Mouse (Mus musculus) MEL (cell line): ENCODE measurements around the gene Usp40. TPM values are rescaled to one million over a fixed set of nuclear protein-coding genes. Genes with fewer than 3 reads are reported as not detected.
A peak's percentile ranks its signal among the peaks of the same experiment; 100 is the strongest.

Experiments
- DNase-seq: peaks from one replicate; pipeline ENCODE4 v3.0.0; 2011; ENCODE audit warnings: low read depth, low spot score
- H3K27ac ChIP-seq: 2 replicates; pipeline ENCODE4 v1.5.1; 2012; ENCODE audit warnings: low read depth, mild to moderate bottlenecking, control low read depth, low read length, moderate library complexity; ENCODE audit not compliant: control insufficient read depth
- H3K27me3 ChIP-seq, 2 experiments: fragments of 150-350 bp in 1 of 2; sonication (generic) in 1 of 2; 2 replicates each; pipeline ENCODE4 v1.6.1; 2012; ENCODE audit warnings: low read length in 2 of 2, mild to moderate bottlenecking in 2 of 2, improper control_type of control experiment in 1 of 2, moderate library complexity in 1 of 2; ENCODE audit not compliant: insufficient read depth in 2 of 2, control insufficient read depth in 1 of 2
- H3K36me3 ChIP-seq, 2 experiments: 2 replicates each; pipeline ENCODE4 v1.6.1; 2012 to 2014; ENCODE audit warnings: low read length in 2 of 2, improper control_type of control experiment in 1 of 2, inconsistent platforms in 1 of 2, mild to moderate bottlenecking in 1 of 2; ENCODE audit not compliant: insufficient read depth in 2 of 2, control insufficient read depth in 1 of 2
- H3K4me1 ChIP-seq, 2 experiments: fragments of 150-350 bp in 1 of 2; sonication (generic) in 1 of 2; 2 replicates each; pipeline ENCODE4 v1.6.1; 2012; ENCODE audit warnings: low read length in 2 of 2, improper control_type of control experiment in 1 of 2, mild to moderate bottlenecking in 1 of 2; ENCODE audit not compliant: insufficient read depth in 2 of 2, control insufficient read depth in 1 of 2
- H3K4me3 ChIP-seq, 2 experiments: fragments of 150-350 bp in 1 of 2; sonication (generic) in 1 of 2; 2 replicates each; pipeline ENCODE4 v1.5.1; 2012; ENCODE audit warnings: low read depth in 2 of 2, low read length in 2 of 2, mild to moderate bottlenecking in 2 of 2, moderate library complexity in 2 of 2, control low read depth in 1 of 2, improper control_type of control experiment in 1 of 2; ENCODE audit not compliant: control insufficient read depth in 1 of 2, insufficient read depth in 1 of 2
- H3K79me2 ChIP-seq: 2 replicates; pipeline ENCODE4 v1.6.1; 2012; ENCODE audit warnings: mild to moderate bottlenecking, low read length, moderate library complexity; ENCODE audit not compliant: control insufficient read depth, poor library complexity, insufficient read depth
- H3K9ac ChIP-seq: 2 replicates; pipeline ENCODE4 v1.6.1; 2012; ENCODE audit warnings: low read depth, mild to moderate bottlenecking, control low read depth, low read length, moderate library complexity; ENCODE audit not compliant: control insufficient read depth, poor library complexity, severe bottlenecking
- H3K9me3 ChIP-seq: fragments of 150-350 bp; sonication (generic); replicated peaks from 2 replicates; pipeline ENCODE4 v1.6.1; 2012; ENCODE audit warnings: mild to moderate bottlenecking, low read length, improper control_type of control experiment, moderate library complexity; ENCODE audit not compliant: insufficient read depth
- BHLHE40 ChIP-seq: IDR thresholded peaks from 2 replicates; pipeline ENCODE4 v1.6.1; 2012; ENCODE audit warnings: low read depth, mild to moderate bottlenecking, inconsistent platforms, low read length, improper control_type of control experiment, borderline replicate concordance
- CHD1 ChIP-seq: IDR thresholded peaks from 2 replicates; pipeline ENCODE4 v1.6.1; 2012; ENCODE audit warnings: low read depth, mild to moderate bottlenecking, inconsistent platforms, low read length, improper control_type of control experiment
- CHD2 ChIP-seq: IDR thresholded peaks from 2 replicates; pipeline ENCODE4 v1.6.1; 2011; ENCODE audit warnings: low read length, improper control_type of control experiment
- CTCF ChIP-seq, 3 experiments: IDR thresholded peaks in 2 of 3; conservative IDR thresholded peaks in 1 of 3; 2 replicates each; pipeline ENCODE4 v1.5.1; 2011 to 2012; ENCODE audit warnings: low read length in 3 of 3, low read depth in 2 of 3, mild to moderate bottlenecking in 2 of 3, improper control_type of control experiment in 1 of 3, inconsistent platforms in 1 of 3, mixed read lengths in 1 of 3, moderate library complexity in 1 of 3; ENCODE audit not compliant: control insufficient read depth in 1 of 3, insufficient read depth in 1 of 3, poor library complexity in 1 of 3, severe bottlenecking in 1 of 3
- GABPA ChIP-seq: IDR thresholded peaks from 2 replicates; pipeline ENCODE4 v1.6.1; 2012; ENCODE audit warnings: low read depth, mild to moderate bottlenecking, inconsistent platforms, low read length, improper control_type of control experiment, moderate library complexity
- GATA1 ChIP-seq: IDR thresholded peaks from 2 replicates; pipeline ENCODE4 v1.6.1; 2011; ENCODE audit warnings: low read depth, low read length, improper control_type of control experiment
- MAX ChIP-seq: IDR thresholded peaks from 2 replicates; pipeline ENCODE4 v1.6.1; 2011; ENCODE audit warnings: low read length, improper control_type of control experiment
- MEF2A ChIP-seq: IDR thresholded peaks from 2 replicates; pipeline ENCODE4 v1.6.1; 2014; ENCODE audit warnings: low read depth, mild to moderate bottlenecking, inconsistent platforms, low read length, improper control_type of control experiment; ENCODE audit not compliant: poor library complexity, insufficient replicate concordance, severe bottlenecking; ENCODE audit errors: extremely low read depth
- MYB ChIP-seq: IDR thresholded peaks from 2 replicates; pipeline ENCODE4 v1.6.1; 2011; ENCODE audit warnings: mild to moderate bottlenecking, low read depth, low read length, improper control_type of control experiment
- NELFE ChIP-seq: IDR thresholded peaks from 2 replicates; pipeline ENCODE4 v1.6.1; 2011; ENCODE audit warnings: low read depth, low read length, improper control_type of control experiment
- POLR2A ChIP-seq, 2 experiments: IDR thresholded peaks; 2 replicates each; pipeline ENCODE4 v1.6.1; 2011 to 2012; ENCODE audit warnings: low read length in 2 of 2, mild to moderate bottlenecking in 2 of 2, control low read depth in 1 of 2, improper control_type of control experiment in 1 of 2, low read depth in 1 of 2, moderate library complexity in 1 of 2; ENCODE audit not compliant: control insufficient read depth in 1 of 2, insufficient read depth in 1 of 2, poor library complexity in 1 of 2
- POLR2AphosphoS2 ChIP-seq: IDR thresholded peaks from 2 replicates; pipeline ENCODE4 v1.6.1; 2011; ENCODE audit warnings: low read length, improper control_type of control experiment
- RAD21 ChIP-seq: IDR thresholded peaks from 2 replicates; pipeline ENCODE4 v1.6.1; 2011; ENCODE audit warnings: mild to moderate bottlenecking, low read depth, low read length, improper control_type of control experiment
- SMC3 ChIP-seq: IDR thresholded peaks from 2 replicates; pipeline ENCODE4 v1.6.1; 2011; ENCODE audit warnings: low read depth, low read length, improper control_type of control experiment
- TCF12 ChIP-seq: IDR thresholded peaks from 2 replicates; pipeline ENCODE4 v1.6.1; 2014; ENCODE audit warnings: low read depth, mild to moderate bottlenecking, inconsistent platforms, low read length, improper control_type of control experiment, moderate library complexity
- ZC3H11A ChIP-seq: IDR thresholded peaks from 2 replicates; pipeline ENCODE4 v1.6.1; 2012; ENCODE audit warnings: low read depth, mild to moderate bottlenecking, inconsistent platforms, low read length, improper control_type of control experiment
- ZKSCAN1 ChIP-seq: IDR thresholded peaks from 2 replicates; pipeline ENCODE4 v1.6.1; 2012; ENCODE audit warnings: low read depth, mild to moderate bottlenecking, inconsistent platforms, low read length, improper control_type of control experiment, moderate library complexity
- polyA plus RNA-seq, 2 experiments: library from polyadenylated mRNA; stranded (reverse) in 1 of 2; unstranded in 1 of 2; fragments of >175 nt in 1 of 2; fragments of >200 nt in 1 of 2; gene quantifications; 2 replicates each; pipeline versions ENCODE4 v1.2.1 to v1.2.4; 2012; ENCODE audit warnings: low replicate concordance in 2 of 2, low read depth in 1 of 2; ENCODE audit not compliant: insufficient read length in 2 of 2, insufficient read depth in 1 of 2, missing spikeins in 1 of 2
- total RNA-seq: library from RNA; depleted of rRNA; stranded (reverse); fragments of 300-350 nt; gene quantifications from 2 replicates; pipeline ENCODE4 v1.2.3, GENCODE M21; 2012

The Usp40 gene
- total and polyA plus RNA-seq, 3 experiments, result 8.9 to 10.1 TPM; not detected in 1

DNA sequence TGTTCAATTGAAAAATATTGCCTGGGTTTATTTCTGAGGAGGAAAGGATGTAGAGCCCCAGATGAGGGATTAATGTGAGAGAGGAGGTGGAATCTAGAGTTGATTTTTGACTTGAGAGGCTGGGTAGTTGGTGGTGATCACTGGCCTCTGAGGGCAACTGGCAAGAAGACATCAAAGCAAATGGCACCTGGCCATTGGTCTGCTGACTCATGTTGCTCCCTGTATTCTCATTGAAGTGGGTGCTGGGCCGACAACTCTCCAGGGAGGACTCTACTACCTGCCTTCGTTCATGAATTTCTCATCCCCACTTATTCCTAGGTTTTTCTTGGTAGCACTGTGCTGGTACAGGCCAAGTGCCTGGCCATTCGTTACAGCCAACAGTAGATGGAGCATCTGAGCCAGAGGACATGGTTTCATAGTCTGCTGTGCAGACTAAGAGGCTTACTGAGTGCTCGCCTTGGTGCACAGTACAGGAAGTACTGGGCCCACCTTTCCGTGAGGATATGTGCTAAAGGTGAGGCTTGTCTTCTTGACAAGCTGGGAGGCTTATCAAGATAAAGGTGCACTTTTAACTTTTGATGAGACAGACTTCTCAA is 101.9 kb downstream of the Usp40 start:
- DNase-seq, result no peak
- no peaks in the 10 kb centered on the region for H3K27me3 ChIP-seq
- no peaks in the 10 kb centered on the region; the same call in 1 of the 2 replicates for H3K79me2 ChIP-seq
- H3K27ac ChIP-seq, result no peak overlapping the region
- H3K36me3 ChIP-seq, result peaks cover 3 to 20% of the 10 kb centered on the region in 2 experiments
- H3K4me1 ChIP-seq, result peaks cover 14 to 18% of the 10 kb centered on the region in 2 experiments
- H3K4me3 ChIP-seq, result no peak overlapping the region
- H3K9ac ChIP-seq, result no peak overlapping the region
- TF ChIP-seq RAD21, result peak; percentile 2
- TF ChIP-seq NELFE, result no peak
- TF ChIP-seq TCF12, result no peak
- peak in 2 of 3 experiments; percentile 12 to 19; a peak in 2 of 6 replicates for TF ChIP-seq CTCF (IDR thresholded peaks at IDR 0.05 in 2 of 3, conservative IDR thresholded peaks at IDR 0.05 in 1 of 3; ENCODE audit: control insufficient read depth in 1 of 3, insufficient read depth in 1 of 3, low read depth in 2 of 3, low read length in 3 of 3, poor library complexity in 1 of 3, severe bottlenecking in 1 of 3)
- peak; percentile 13; the same call in 1 of the 2 replicates for TF ChIP-seq SMC3
- TF ChIP-seq MEF2A, result no peak
- TF ChIP-seq GATA1, result no peak
- TF ChIP-seq MYB, result no peak
- no peak for TF ChIP-seq MAX
- no peak for TF ChIP-seq ZC3H11A
- TF ChIP-seq POLR2AphosphoS2, result no peak
- TF ChIP-seq CHD1, result no peak
- no peaks in the 10 kb centered on the region for H3K9me3 ChIP-seq

DNA sequence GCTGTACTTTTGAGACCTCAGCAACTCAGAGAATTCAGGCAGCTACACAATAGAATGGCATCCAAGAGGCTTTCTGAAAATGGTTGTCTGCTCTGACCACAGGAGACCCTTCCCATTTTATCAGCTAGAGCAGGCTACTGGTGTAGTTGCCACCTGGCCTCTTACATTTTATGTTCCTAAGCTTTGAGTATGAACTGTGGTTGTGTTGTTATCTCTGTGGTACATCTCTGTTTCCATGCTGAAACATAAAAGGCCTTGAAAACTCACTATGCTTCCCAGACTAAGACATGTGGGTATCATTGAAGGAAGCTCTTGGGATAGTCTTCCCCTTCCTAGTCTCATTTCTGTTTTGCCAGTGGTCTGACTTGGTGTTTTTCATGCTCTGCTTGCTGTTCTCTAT is 106.2 kb downstream of the Usp40 start:
- TF ChIP-seq CHD1 (no peak), CHD2 (no peak), ZKSCAN1 (no peak), GABPA (no peak), POLR2A (IDR thresholded peaks at IDR 0.05; ENCODE audit: control insufficient read depth in 1 of 2, insufficient read depth in 1 of 2, low read depth in 1 of 2, low read length in 2 of 2, poor library complexity in 1 of 2) (no peak), BHLHE40 (no peak)
- TF ChIP-seq, all 39 proteins: peak for 0
- Histone ChIP-seq H3K4me3 (no peak overlapping the region), H3K4me1 (no peaks in the 10 kb centered on the region; a peak in 1 of 4 replicates), H3K27me3 (no peaks in the 10 kb centered on the region), H3K9me3 (no peaks in the 10 kb centered on the region), H3K36me3 (peaks cover 3 to 4% of the 10 kb centered on the region in 2 experiments; a peak in 3 of 4 replicates), H3K27ac (no peak overlapping the region), H3K9ac (no peak overlapping the region), H3K79me2 (no peaks in the 10 kb centered on the region)
- no peak for DNase-seq
